Mouse (Mus musculus): ENCODE data around the gene Aire. TPM values are rescaled to one million over a fixed set of nuclear protein-coding genes. Genes with fewer than 3 reads are reported as not detected.

Aire gene
- polyA plus RNA-seq, 1 experiment from 2014 or later, result 0.68 TPM

DNA sequence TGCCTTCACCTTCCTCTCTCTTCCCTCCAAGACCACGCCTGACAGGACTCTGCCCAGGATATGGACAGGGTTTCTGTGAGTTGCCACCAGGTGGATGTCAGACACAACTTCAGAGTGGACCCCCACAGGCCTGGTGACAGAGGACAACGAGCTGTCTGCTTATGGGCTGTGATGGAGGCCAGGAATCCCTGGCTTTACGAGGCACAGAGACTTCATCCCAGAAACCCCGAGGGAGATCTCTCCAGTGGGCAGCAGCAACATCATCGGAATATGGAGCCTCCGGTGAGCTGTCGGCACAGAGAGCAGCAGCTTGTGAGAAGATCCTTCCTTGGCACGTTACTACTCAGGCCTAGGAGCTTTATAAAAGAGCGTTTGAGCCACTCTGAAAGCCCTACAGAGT is 34.5 kb upstream of the Aire start:
- Histone ChIP-seq H3K4me1 (no peaks in the 10 kb centered on the region), H3K27me3 (replicated peaks) (no peaks in the 10 kb centered on the region), H3K4me2 (no peak overlapping the region), H3K27ac (no peak overlapping the region), H3K36me3 (peaks cover 6% of the 10 kb centered on the region; the same call in 1 of the 2 replicates), H3K4me3 (replicated peaks) (no peak overlapping the region), H3K9me3 (no peaks in the 10 kb centered on the region), H3K9ac (no peak overlapping the region)
- WGBS, result 73% methylated on average over 9 of the region's 9 CpGs
- ATAC-seq (ENCODE audit: insufficient read depth, low FRiP score, low read depth), result no peak

DNA sequence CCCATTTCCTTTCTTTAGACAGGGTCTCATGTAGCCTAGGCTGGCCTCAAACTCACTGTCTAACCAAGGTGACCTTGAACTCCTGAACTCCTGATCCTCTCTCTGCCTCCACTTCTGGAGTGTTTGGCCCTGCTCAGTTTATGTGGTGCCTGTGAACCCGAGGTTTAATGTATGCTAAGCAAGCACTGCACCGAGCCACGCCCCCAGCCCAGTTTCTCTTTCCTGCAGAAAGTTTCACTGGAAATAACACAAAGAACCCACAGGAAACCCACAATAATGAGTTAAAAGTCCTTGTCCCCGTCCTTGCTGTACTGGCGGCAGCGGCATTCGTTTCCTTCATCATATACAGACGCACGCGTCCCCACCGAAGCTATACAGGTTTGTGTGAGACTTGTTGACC is 31.6 kb upstream of the Aire start:
- no peak overlapping the region for H3K4me2 ChIP-seq
- ATAC-seq (ENCODE audit: insufficient read depth, low FRiP score, low read depth), result no peak
- H3K36me3 ChIP-seq, result peaks cover 6% of the 10 kb centered on the region; the same call in 1 of the 2 replicates
- WGBS, result 68% methylated on average over 11 of the region's 11 CpGs
- H3K27me3 ChIP-seq (replicated peaks), result no peaks in the 10 kb centered on the region
- H3K4me1 ChIP-seq, result no peaks in the 10 kb centered on the region
- H3K9ac ChIP-seq, result no peak overlapping the region
- no peaks in the 10 kb centered on the region for H3K9me3 ChIP-seq
- H3K27ac ChIP-seq, result no peak overlapping the region
- H3K4me3 ChIP-seq (replicated peaks), result no peak overlapping the region

DNA sequence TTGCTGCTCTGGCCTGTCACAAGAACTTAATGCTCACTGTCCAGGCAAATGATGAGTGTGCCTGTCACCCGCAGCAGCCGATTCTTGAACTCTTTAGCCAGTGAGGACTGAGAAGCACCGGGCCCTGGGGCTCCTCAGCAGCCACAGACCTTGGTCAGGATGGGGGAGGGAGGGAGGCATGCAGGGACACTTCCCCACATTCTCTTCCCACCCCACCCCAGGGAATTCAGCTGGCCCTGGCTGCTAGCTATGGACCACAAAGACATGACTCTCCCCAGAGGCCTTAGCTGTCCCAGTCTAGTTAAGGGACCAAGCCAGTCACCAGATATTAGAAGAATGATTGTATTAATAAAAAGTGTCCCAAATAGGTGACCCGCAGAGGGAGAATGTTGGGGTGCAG is 30.7 kb upstream of the Aire start:
- H3K4me1 ChIP-seq, result no peaks in the 10 kb centered on the region
- no peak overlapping the region for H3K4me3 ChIP-seq (replicated peaks)
- H3K9ac ChIP-seq, result no peak overlapping the region
- no peak for ATAC-seq (ENCODE audit: insufficient read depth, low FRiP score, low read depth)
- H3K4me2 ChIP-seq, result no peak overlapping the region
- H3K27ac ChIP-seq, result no peak overlapping the region
- no peaks in the 10 kb centered on the region for H3K9me3 ChIP-seq
- WGBS, result 77% methylated on average over 4 of the region's 4 CpGs
- H3K27me3 ChIP-seq (replicated peaks), result no peaks in the 10 kb centered on the region
- H3K36me3 ChIP-seq, result peaks cover 6% of the 10 kb centered on the region; the same call in 1 of the 2 replicates

DNA sequence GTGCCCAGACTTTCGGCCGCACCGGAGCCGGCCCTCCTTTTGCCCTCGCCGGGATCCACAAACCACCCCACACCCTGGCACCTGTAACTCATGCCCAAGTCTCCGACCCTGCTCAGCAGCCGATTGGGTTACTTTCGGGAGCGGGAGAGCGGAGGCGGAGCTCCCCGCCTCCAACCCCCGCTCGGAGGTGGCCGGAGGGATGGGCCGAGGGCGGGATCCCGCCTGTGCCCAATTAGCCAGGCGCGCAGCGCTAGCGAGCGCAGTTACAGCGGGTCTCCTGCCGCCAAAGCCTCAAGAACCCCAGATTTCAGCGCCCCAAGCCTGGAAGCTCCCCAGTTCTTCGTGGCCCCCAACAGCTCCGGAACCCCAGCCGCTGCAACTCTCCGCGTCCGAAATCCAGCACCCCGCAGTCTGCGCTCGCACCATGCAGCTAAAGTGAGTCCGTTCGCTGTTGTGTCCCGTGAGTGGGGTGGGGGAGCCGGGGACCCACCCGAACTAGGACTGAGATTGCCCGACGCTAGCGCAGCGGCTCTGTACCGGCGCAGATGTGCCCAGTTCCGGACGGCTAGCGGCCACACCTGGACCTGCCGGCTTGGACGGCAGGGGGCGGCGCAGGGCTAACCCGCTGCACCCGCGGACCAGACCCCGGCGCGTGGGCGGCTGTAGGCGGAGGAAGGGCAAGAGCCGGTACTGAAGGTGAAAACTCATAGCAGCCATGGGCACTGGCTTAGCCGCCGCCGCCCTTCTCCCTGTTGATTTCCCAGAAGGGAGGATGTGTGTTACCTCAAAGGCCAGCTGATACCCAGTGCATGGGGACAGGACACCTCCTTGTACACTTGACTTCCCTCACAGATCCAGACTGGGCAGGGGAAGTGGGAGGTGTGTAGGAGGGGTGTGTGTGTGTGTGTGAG is 25.9 kb upstream of the Aire start, which contains the start of gene Icosl:
Gene Icosl (plus strand): TSS at position 202 of the 911 bp plus-strand sequence.
- H3K4me2 ChIP-seq, result peak within 1 kb of the TSS; percentile 95
- peak within 1 kb of the TSS; percentile 42 for H3K9ac ChIP-seq
- H3K27ac ChIP-seq, result peak within 1 kb of the TSS; percentile 59; the same call in 1 of the 2 replicates
- under 1% methylated on average over 66 of the region's 66 CpGs for WGBS
- H3K9me3 ChIP-seq, result no peaks in the 10 kb centered on the region
- peak within 1 kb of the TSS; percentile 62 for H3K4me3 ChIP-seq (replicated peaks)
- 0 out of 2 replicates have a peak, but pooled peaks cover 2% of the 10 kb centered on the region for H3K4me1 ChIP-seq
- peaks cover 6% of the 10 kb centered on the region; the same call in 1 of the 2 replicates for H3K36me3 ChIP-seq
- peak; percentile 93 for ATAC-seq (ENCODE audit: insufficient read depth, low FRiP score, low read depth)
- H3K27me3 ChIP-seq (replicated peaks), result no peaks in the 10 kb centered on the region

DNA sequence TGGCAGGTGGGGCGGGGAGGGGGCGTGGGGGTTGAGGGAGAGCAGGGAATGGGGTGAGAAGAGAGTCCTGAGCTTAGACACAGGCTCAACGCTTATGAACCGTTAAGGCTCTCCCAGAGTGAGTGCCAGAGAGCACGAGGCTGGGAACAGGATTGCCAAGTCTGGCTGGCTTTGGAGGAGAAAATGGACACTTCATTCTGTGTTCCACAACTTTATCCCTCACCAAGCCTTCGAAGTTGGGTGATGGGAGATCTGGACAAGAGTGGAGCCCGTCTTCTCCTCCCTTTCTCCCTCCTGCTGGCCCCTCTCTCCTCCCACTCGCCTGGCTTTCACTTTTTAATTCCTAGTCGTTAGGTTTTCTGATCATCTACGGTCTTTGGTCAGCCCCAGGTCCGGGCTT is 25.1 kb upstream of the Aire start:
- ATAC-seq (ENCODE audit: insufficient read depth, low FRiP score, low read depth), result no peak
- peak overlapping the region; percentile 62 for H3K4me3 ChIP-seq (replicated peaks)
- H3K27ac ChIP-seq, result no peak overlapping the region
- 21% methylated on average over 11 of the region's 11 CpGs for WGBS
- H3K4me2 ChIP-seq, result peak overlapping the region; percentile 95
- H3K27me3 ChIP-seq (replicated peaks), result no peaks in the 10 kb centered on the region
- 0 out of 2 replicates have a peak, but pooled peaks cover 2% of the 10 kb centered on the region for H3K4me1 ChIP-seq
- no peaks in the 10 kb centered on the region for H3K9me3 ChIP-seq
- peaks cover 3% of the 10 kb centered on the region; the same call in 1 of the 2 replicates for H3K36me3 ChIP-seq
- H3K9ac ChIP-seq, result no peak overlapping the region

DNA sequence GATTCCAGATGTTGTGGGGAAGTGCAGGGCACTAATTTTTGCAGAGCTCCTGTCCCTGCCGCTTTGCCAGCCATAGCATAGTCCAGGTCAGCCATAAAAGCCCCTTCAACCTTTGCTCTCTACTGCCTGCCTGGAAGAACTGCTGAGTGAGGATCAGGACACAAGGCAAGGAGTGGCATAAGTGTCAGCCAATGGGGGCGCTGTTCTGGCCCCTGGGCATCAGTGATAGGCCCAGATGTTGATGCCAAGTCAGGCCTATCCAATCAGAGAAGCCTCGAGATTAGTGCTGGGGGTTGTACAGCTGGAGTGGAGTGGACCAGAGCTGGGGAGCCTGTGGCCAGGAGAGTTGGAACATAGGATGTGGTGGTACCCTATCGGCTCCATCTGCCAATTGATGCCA is 23.8 kb upstream of the Aire start:
- Histone ChIP-seq H3K27me3 (replicated peaks) (no peaks in the 10 kb centered on the region), H3K4me2 (no peak overlapping the region), H3K36me3 (no peaks in the 10 kb centered on the region), H3K4me3 (replicated peaks) (no peak overlapping the region), H3K27ac (no peak overlapping the region), H3K4me1 (0 out of 2 replicates have a peak, but pooled peaks cover 2% of the 10 kb centered on the region), H3K9me3 (no peaks in the 10 kb centered on the region), H3K9ac (no peak overlapping the region)
- 43% methylated on average over 4 of the region's 4 CpGs for WGBS
- no peak for ATAC-seq (ENCODE audit: insufficient read depth, low FRiP score, low read depth)

DNA sequence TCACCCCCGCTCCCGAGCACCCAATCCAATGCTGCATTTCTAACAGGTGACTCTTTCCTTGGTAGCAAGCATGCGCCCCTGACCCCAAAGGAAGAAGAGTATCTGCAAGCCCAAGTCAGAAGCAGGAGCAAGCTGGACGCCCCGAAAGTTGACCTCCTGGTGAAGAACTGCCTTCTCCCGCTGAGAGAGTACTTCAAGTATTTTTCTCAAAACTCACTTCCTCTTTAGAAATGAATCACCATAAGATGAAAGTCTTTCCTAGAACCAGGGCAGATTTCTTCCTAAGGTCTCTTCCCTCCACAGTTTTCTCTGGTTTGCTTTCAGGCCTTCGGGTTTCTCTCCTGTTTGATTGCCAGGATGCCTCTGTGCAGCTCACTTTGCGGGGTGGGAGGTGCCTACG is 19.7 kb upstream of the Aire start:
- WGBS, result 81% methylated on average over 9 of the region's 9 CpGs

DNA sequence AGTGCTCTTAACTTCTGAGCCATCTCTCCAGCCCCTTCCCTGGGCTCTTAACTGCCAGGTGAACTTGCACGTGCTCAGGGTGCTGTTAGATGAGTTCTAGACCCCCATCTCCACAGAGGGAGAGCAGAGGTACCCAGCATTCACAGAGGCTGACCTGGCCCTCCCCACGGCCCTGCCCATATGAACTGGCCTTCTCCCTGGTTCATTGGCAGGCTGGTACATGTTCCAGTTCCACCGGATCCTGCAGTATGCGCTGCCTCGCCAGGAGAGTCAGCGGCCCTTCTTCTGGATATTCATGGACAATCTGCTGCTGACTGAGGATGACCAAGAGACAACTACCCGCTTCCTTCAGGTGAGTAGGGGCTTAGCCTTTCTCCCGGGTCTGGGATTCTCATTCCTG is 13.6 kb upstream of the Aire start:
- WGBS, result 86% methylated on average over 8 of the region's 8 CpGs
- Histone ChIP-seq H3K4me2 (no peak overlapping the region), H3K4me3 (replicated peaks) (no peak overlapping the region), H3K4me1 (no peaks in the 10 kb centered on the region), H3K9ac (no peak overlapping the region), H3K9me3 (no peaks in the 10 kb centered on the region), H3K36me3 (no peaks in the 10 kb centered on the region), H3K27ac (no peak overlapping the region), H3K27me3 (replicated peaks) (no peaks in the 10 kb centered on the region)
- no peak for ATAC-seq (ENCODE audit: insufficient read depth, low FRiP score, low read depth)

More for the DNA sequence above, 19.7 kb upstream of the Aire start:
- no peak for ATAC-seq (ENCODE audit: insufficient read depth, low FRiP score, low read depth)
- Histone ChIP-seq H3K36me3 (no peaks in the 10 kb centered on the region), H3K4me2 (no peak overlapping the region), H3K4me3 (replicated peaks) (no peak overlapping the region), H3K27me3 (replicated peaks) (no peaks in the 10 kb centered on the region), H3K4me1 (no peaks in the 10 kb centered on the region), H3K9ac (no peak overlapping the region), H3K9me3 (no peaks in the 10 kb centered on the region), H3K27ac (no peak overlapping the region)

DNA sequence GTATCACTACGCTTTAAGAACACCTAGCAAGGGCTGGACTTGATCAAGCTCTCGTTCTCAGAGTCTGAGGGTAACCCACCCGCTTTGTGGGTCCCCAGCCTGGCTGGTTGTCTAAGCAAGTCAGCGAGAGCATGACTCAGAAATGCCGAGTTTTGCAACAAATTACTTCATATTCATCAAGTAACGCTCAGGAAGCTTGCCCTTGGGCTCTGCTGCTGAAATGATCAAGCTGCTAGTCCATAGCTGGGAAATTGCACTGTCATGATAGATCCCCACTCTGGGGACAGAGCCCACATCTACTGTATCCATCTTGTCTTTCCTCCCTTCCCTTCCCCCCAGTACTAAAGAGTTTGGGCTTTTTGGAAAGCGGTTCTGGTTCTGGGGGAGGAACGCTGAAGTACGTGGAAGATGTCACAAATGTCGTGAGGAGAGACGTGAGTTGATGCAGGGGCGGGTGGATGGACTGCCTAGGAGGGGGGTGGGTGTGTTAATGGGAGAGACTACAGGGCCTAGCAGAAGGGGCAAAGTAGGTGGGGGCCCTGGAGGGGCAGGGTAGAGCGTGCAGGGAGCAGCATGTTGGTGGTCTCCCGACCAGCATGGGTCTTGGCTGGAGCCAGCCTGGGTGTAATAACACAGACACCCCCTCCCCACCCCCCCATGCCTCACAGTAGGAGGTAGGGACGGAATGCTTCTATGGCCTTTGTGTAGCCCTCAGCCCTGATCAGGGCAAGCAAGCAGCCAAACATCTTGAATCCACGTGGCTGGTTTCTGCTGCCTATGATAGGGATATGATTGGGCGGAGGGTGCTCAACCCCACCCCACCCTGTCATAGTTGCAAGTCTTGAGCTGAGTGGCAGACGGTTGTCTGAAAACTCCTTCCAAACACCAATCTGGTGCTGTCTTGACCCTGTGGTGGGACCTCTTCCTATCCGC is 11.5 kb upstream of the Aire start:
- Histone ChIP-seq H3K4me3 (replicated peaks) (no peak overlapping the region), H3K4me2 (no peak overlapping the region), H3K36me3 (no peaks in the 10 kb centered on the region), H3K9ac (no peak overlapping the region), H3K27me3 (replicated peaks) (no peaks in the 10 kb centered on the region), H3K4me1 (no peaks in the 10 kb centered on the region), H3K27ac (no peak overlapping the region), H3K9me3 (no peaks in the 10 kb centered on the region)
- no peak for ATAC-seq (ENCODE audit: insufficient read depth, low FRiP score, low read depth)
- 62% methylated on average over 19 of the region's 19 CpGs for WGBS

DNA sequence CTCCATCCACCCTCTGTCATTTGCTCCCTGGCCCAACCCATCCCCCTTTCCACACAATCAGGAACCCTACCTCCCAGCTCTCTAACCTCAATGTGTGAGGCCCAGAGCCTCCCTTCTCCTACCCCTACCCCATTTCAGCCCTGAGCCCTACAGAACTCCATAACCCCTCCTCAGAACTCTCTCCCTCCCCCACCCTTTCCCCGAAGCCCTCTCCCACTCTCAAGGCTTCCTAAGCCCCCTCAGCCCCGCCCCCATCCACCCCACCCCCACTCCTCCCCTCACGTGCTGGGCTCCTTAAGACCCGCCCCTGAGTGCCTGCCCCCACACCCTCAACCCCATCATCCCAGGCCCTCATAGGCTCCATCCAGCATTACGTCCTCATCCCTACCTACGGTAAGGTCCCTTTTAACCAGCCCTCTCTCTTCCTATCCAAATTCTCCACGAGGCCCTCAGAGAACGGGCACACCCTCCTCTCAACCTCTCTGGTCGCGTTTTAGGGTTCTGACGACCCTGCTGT is 6.2 kb upstream of the Aire start:
- Histone ChIP-seq H3K4me1 (no peaks in the 10 kb centered on the region), H3K9ac (no peak overlapping the region), H3K4me2 (no peak overlapping the region), H3K27ac (no peak overlapping the region), H3K27me3 (replicated peaks) (no peaks in the 10 kb centered on the region), H3K36me3 (no peaks in the 10 kb centered on the region), H3K4me3 (replicated peaks) (no peak overlapping the region), H3K9me3 (no peaks in the 10 kb centered on the region)
- no peak for ATAC-seq (ENCODE audit: insufficient read depth, low FRiP score, low read depth)
- WGBS, result 52% methylated on average over 11 of the region's 11 CpGs

DNA sequence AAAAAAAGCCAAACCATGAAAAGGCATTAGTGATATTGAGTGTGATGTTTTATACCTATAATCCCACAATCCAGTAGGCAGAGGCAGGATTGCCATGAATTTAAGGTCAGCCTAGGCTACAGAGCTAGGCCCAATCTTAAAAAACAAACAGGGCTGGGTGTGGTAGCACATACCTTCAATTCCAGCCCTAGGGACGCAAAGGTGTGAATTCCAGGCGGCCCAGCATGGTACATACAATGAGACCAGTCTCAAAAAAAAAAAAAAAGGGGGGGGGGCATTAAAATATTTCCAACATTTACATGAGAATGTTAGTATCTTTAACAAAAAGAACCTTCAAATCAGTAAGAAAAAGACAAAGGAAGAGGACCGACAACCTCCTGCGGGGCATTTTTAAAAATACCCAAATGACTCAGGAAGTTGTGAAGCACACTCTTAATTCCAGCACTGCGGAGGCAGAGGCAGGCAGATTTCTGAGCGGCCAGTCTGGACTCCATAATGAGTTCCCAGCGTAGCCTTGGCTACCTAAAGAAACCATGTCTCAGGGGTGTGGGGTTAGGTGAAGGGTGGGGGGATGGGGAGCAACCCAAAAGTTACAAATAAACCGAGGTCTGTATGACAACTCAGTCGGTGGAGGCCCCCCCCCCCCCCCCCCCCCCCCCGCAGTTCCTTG is 4.8 kb upstream of the Aire start:
- WGBS, result 76% methylated on average over 9 of the region's 10 CpGs
- H3K27me3 ChIP-seq (replicated peaks), result no peaks in the 10 kb centered on the region

More for the DNA sequence above, 4.8 kb upstream of the Aire start:
- Histone ChIP-seq H3K27ac (no peak overlapping the region), H3K9ac (no peak overlapping the region), H3K4me2 (no peak overlapping the region), H3K4me1 (peaks cover 3% of the 10 kb centered on the region), H3K36me3 (no peaks in the 10 kb centered on the region), H3K4me3 (replicated peaks) (no peak overlapping the region), H3K9me3 (no peaks in the 10 kb centered on the region)
- ATAC-seq (ENCODE audit: insufficient read depth, low FRiP score, low read depth), result no peak
